Mouse (Mus musculus): ENCODE results near the gene Rfx2. TPM values are rescaled to one million over a fixed set of nuclear protein-coding genes. Genes with fewer than 3 reads are reported as not detected.

The Rfx2 gene
- 0.38 TPM for polyA plus RNA-seq (2014; fragmentation: Illumina TruSeq; extraction: RNeasy Lipid Tissue Mini Kit (QIAGEN cat#74804); ENCODE audit: low read depth, low replicate concordance)

DNA sequence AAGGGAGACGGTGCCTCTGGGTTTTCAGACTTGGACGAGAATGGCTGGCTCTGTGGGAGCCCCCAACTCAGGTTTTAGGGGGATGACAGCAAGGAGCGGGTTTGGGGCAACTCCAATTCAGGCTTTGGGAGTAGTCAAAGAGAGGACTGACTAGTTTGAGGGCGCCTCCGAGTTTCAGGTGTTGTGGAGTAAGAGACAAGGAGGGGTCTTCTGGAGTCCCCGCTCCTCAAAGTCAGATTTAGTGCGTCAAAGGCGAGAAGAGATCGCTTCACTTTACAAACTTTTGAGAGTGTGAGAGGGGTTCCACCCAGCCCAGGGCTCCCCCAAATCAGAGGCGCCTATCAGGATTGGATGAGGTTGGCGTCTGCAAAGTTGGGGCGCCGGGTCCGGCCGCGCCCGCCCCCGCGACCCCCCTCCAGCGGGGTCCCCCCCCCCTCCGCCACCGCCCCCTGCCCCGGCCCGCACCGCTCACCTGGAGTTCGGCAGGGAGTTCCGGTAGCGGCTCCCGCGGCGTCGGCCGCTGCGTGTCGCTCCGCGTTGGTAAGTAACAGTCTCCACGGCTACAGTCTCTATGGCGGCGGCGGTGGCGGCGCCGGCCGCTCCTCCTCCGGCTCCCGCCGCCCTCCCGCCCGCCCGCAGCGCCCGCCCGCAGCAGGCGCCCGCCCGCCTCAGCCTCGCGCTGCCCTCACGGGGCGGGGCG is at the start of gene Rfx2:
Gene Rfx2, minus strand, starts transcription at position 603 of the 700 bp plus-strand sequence.

DNA sequence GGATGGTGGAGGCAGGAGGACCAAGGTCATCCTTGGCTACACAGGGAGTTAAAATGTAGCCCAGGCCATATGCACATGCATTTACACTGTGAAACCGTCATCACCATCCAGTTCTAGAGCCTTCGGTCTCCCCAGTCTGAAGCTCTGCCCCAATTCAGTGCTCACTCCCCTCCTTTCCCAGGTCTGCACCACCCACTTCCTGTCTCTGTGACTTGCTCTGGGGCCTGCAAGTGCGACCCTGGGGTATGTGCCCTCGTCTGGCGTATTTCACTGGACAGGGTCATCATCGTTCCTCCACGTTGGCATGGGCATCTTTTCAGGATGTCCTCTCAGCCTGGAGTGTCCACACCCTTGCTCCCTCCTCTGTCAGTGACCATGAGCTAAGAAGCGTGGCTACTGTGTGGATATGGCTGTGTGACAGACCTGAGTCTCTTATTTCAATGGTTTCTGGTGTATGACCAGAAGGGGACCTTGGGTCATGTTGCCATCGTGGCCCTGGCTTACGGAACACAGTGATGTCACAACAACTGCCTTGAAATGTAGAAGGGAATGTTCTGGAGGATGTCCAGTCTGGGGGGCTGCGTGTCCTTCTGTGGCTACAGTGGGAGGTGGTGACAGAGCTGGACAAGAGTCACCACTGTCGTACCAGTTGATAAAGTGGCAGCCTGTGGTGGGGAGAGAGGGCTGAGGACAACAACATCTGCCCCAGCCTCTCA is 44.3 kb upstream of the Rfx2 start, which contains the start of gene 1700061G19Rik:
Gene 1700061G19Rik, plus strand, starts transcription at position 542 of the 716 bp plus-strand sequence.

DNA sequence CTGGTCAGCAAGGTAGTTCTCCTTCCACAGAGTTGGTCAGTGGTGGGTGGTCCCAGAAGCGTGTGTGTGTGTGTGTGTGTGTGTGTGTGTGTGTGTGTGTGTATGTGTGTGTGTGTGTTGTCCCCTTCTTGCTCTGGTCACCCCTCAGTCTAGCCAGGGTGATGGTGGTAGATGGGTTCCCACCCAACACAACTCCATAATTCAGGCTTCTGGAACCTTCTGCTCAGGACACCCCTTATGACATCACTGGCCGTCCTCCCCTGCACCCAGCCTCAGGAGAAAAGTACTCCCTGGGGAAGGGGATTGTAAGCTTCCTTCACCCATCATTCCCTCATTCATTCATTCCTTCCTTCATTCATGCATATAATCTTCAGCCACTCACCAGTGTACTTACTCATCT is 43.4 kb upstream of the Rfx2 start, which contains the start of gene Acsbg2:
Gene Acsbg2, minus strand, starts transcription at position 211 of the 400 bp plus-strand sequence.

DNA sequence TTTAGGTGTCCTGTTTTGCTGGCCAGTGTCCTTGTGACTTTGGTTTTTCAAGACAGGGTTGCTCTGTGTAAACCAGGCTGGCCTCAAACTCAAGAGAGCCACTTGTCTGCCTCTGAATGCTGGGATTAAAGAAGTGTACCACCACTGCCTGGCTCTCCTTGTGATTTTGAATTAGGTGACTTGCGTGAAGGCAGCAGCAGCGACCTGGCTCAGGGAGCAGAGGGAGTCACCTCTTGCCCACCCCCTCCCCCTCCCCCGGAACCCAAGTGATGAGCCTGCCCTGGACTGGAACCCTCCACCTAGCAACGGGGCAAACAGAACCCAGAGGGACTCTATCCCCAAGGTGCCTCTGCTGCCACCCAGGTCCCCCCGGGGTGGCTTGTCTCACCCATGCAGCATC is 60.9 kb downstream of the Rfx2 start, which contains the start of gene Prr22:
Gene Prr22, plus strand, starts transcription at position 301 of the 400 bp plus-strand sequence.

DNA sequence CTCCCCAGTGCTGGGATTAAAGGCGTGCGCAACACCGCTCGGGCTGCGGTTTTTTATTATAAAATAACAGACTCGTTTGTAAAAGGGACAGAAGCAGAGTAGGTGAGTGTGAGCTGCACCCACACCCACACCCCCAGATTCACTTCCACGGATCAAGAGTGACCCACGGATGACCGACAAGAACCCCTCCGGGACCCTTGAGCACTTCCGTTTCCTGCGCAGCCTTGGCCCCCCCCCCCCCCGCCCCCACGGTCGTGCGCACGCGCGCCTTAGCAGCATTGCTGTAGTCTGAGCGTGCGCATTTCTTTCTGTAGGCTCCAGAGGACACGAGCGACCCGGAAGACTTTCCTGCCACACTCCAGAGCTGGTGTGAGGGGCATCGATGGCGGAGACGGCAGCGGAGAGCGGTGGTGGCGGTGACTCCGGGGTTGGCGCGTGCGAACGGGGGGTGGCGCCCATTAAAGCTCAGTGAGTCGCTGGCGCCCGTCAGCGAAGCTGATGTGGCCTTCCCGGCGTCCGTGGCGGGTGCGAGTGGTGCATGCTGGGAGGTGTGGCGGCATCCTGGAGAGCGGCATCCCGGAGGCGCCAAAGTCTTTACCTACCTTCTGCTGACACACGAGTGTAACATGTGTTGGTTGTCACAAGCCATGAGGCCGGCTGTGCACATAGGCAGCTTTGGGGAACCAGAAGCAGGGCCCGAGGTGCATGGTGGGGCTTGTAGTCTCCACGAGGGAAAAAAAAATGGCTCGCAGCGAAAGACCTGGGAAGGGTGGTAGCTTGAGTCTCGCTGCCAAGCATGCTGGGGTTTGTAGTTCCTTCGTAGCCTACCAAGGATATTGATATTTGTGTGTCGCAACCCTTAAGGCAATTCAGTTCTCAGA is 66.1 kb downstream of the Rfx2 start, which contains the start of gene Dus3l:
Gene Dus3l, plus strand, starts transcription at position 284 of the 881 bp plus-strand sequence.

DNA sequence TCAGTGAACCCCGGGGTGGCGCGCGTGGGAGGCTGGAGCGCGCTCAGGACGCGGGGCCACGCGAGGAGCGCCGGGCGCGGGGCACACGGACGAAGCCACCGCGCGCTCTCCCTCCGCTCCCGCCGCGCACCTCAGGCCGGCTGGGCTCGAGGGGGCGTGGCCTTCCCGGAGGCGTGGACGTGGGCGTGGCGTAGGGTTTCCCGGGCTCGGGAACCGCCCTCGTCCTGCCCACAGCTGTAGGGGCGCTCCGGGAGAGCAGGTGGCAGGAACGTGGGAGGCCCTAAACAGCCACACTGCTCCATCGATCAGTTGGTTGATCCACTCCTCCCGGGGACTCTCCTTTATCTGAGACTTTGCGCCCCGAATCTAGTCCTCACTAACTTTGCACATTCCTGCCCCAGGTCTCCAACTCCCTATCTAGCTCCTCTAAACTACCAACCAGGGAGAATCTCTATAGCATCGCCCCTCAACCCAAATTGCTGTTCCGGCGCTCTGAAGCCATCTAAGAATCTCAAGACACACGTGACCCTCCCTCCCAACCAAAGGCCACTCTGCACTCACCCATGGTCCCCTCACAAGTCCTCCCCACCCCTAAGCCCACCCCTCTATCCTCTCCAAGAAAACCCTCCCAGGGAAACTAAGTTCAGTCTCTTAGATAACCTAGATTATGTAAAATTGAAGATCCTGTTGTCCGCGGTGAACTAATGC is 73.2 kb downstream of the Rfx2 start, which contains the start of gene Nrtn:
Gene Nrtn, minus strand, starts transcription at position 115 of the 708 bp plus-strand sequence.

Other genes with a start within 250 kb of the Rfx2 start
- 63.3 TPM for gene Safb2, start 246.4 kb downstream of the Rfx2 start, polyA plus RNA-seq (2014; fragmentation: Illumina TruSeq; extraction: RNeasy Lipid Tissue Mini Kit (QIAGEN cat#74804); ENCODE audit: low read depth, low replicate concordance)
- gene Safb, start 246.2 kb downstream of the Rfx2 start, polyA plus RNA-seq (2014; fragmentation: Illumina TruSeq; extraction: RNeasy Lipid Tissue Mini Kit (QIAGEN cat#74804); ENCODE audit: low read depth, low replicate concordance): 19.0 TPM
- 9.6 TPM for gene 2410015M20Rik, start 221.2 kb downstream of the Rfx2 start, polyA plus RNA-seq (2014; fragmentation: Illumina TruSeq; extraction: RNeasy Lipid Tissue Mini Kit (QIAGEN cat#74804); ENCODE audit: low read depth, low replicate concordance)
- not detected for gene Rpl36, start 217.6 kb downstream of the Rfx2 start, polyA plus RNA-seq (2014; fragmentation: Illumina TruSeq; extraction: RNeasy Lipid Tissue Mini Kit (QIAGEN cat#74804); ENCODE audit: low read depth, low replicate concordance)
- 2.6 TPM for gene Lonp1, start 204.1 kb downstream of the Rfx2 start, polyA plus RNA-seq (2014; fragmentation: Illumina TruSeq; extraction: RNeasy Lipid Tissue Mini Kit (QIAGEN cat#74804); ENCODE audit: low read depth, low replicate concordance)
- 0.28 TPM for gene Catsperd, start 202.9 kb downstream of the Rfx2 start, polyA plus RNA-seq (2014; fragmentation: Illumina TruSeq; extraction: RNeasy Lipid Tissue Mini Kit (QIAGEN cat#74804); ENCODE audit: low read depth, low replicate concordance)
- gene Ranbp3, start 157.7 kb downstream of the Rfx2 start, polyA plus RNA-seq (2014; fragmentation: Illumina TruSeq; extraction: RNeasy Lipid Tissue Mini Kit (QIAGEN cat#74804); ENCODE audit: low read depth, low replicate concordance): 3.9 TPM
- gene Ndufa11, start 113.2 kb downstream of the Rfx2 start, polyA plus RNA-seq (2014; fragmentation: Illumina TruSeq; extraction: RNeasy Lipid Tissue Mini Kit (QIAGEN cat#74804); ENCODE audit: low read depth, low replicate concordance): not detected
- 12.3 TPM for gene Vmac, start 113.0 kb downstream of the Rfx2 start, polyA plus RNA-seq (2014; fragmentation: Illumina TruSeq; extraction: RNeasy Lipid Tissue Mini Kit (QIAGEN cat#74804); ENCODE audit: low read depth, low replicate concordance)
- gene Nrtn, start 73.5 kb downstream of the Rfx2 start, polyA plus RNA-seq (2014; fragmentation: Illumina TruSeq; extraction: RNeasy Lipid Tissue Mini Kit (QIAGEN cat#74804); ENCODE audit: low read depth, low replicate concordance): not detected
- gene Dus3l, start 66.3 kb downstream of the Rfx2 start, polyA plus RNA-seq (2014; fragmentation: Illumina TruSeq; extraction: RNeasy Lipid Tissue Mini Kit (QIAGEN cat#74804); ENCODE audit: low read depth, low replicate concordance): 1.8 TPM
- not detected for gene Prr22, start 60.8 kb downstream of the Rfx2 start, polyA plus RNA-seq (2014; fragmentation: Illumina TruSeq; extraction: RNeasy Lipid Tissue Mini Kit (QIAGEN cat#74804); ENCODE audit: low read depth, low replicate concordance)
- gene Acsbg2, start 43.4 kb upstream of the Rfx2 start, polyA plus RNA-seq (2014; fragmentation: Illumina TruSeq; extraction: RNeasy Lipid Tissue Mini Kit (QIAGEN cat#74804); ENCODE audit: low read depth, low replicate concordance): not detected
- gene 1700061G19Rik, start 44.5 kb upstream of the Rfx2 start, polyA plus RNA-seq (2014; fragmentation: Illumina TruSeq; extraction: RNeasy Lipid Tissue Mini Kit (QIAGEN cat#74804); ENCODE audit: low read depth, low replicate concordance): not detected
- 1.1 TPM for gene Mllt1, start 104.4 kb upstream of the Rfx2 start, polyA plus RNA-seq (2014; fragmentation: Illumina TruSeq; extraction: RNeasy Lipid Tissue Mini Kit (QIAGEN cat#74804); ENCODE audit: low read depth, low replicate concordance)
- gene Acer1, start 151.1 kb upstream of the Rfx2 start, polyA plus RNA-seq (2014; fragmentation: Illumina TruSeq; extraction: RNeasy Lipid Tissue Mini Kit (QIAGEN cat#74804); ENCODE audit: low read depth, low replicate concordance): 34.9 TPM
- gene Clpp, start 159.3 kb upstream of the Rfx2 start, polyA plus RNA-seq (2014; fragmentation: Illumina TruSeq; extraction: RNeasy Lipid Tissue Mini Kit (QIAGEN cat#74804); ENCODE audit: low read depth, low replicate concordance): 1.6 TPM
- gene Alkbh7, start 166.3 kb upstream of the Rfx2 start, polyA plus RNA-seq (2014; fragmentation: Illumina TruSeq; extraction: RNeasy Lipid Tissue Mini Kit (QIAGEN cat#74804); ENCODE audit: low read depth, low replicate concordance): 3.2 TPM
- gene Pspn, start 169.0 kb upstream of the Rfx2 start, polyA plus RNA-seq (2014; fragmentation: Illumina TruSeq; extraction: RNeasy Lipid Tissue Mini Kit (QIAGEN cat#74804); ENCODE audit: low read depth, low replicate concordance): not detected
- gene Gtf2f1, start 180.3 kb upstream of the Rfx2 start, polyA plus RNA-seq (2014; fragmentation: Illumina TruSeq; extraction: RNeasy Lipid Tissue Mini Kit (QIAGEN cat#74804); ENCODE audit: low read depth, low replicate concordance): 2.0 TPM
- gene Gm17949, start 180.5 kb upstream of the Rfx2 start, polyA plus RNA-seq (2014; fragmentation: Illumina TruSeq; extraction: RNeasy Lipid Tissue Mini Kit (QIAGEN cat#74804); ENCODE audit: low read depth, low replicate concordance): not detected
- 8.6 TPM for gene Khsrp, start 200.5 kb upstream of the Rfx2 start, polyA plus RNA-seq (2014; fragmentation: Illumina TruSeq; extraction: RNeasy Lipid Tissue Mini Kit (QIAGEN cat#74804); ENCODE audit: low read depth, low replicate concordance)
- gene Slc25a41, start 210.6 kb upstream of the Rfx2 start, polyA plus RNA-seq (2014; fragmentation: Illumina TruSeq; extraction: RNeasy Lipid Tissue Mini Kit (QIAGEN cat#74804); ENCODE audit: low read depth, low replicate concordance): not detected
- 38.8 TPM for gene Crb3, start 228.1 kb upstream of the Rfx2 start, polyA plus RNA-seq (2014; fragmentation: Illumina TruSeq; extraction: RNeasy Lipid Tissue Mini Kit (QIAGEN cat#74804); ENCODE audit: low read depth, low replicate concordance)
- gene Slc25a23, start 228.8 kb upstream of the Rfx2 start, polyA plus RNA-seq (2014; fragmentation: Illumina TruSeq; extraction: RNeasy Lipid Tissue Mini Kit (QIAGEN cat#74804); ENCODE audit: low read depth, low replicate concordance): 6.9 TPM
- 5.6 TPM for gene Dennd1c, start 247.5 kb upstream of the Rfx2 start, polyA plus RNA-seq (2014; fragmentation: Illumina TruSeq; extraction: RNeasy Lipid Tissue Mini Kit (QIAGEN cat#74804); ENCODE audit: low read depth, low replicate concordance)

Data from sigmoid colon, adult 10 weeks (tissue).